Mouse (Mus musculus): ENCODE measurements around the gene Ddhd1.

DNA sequence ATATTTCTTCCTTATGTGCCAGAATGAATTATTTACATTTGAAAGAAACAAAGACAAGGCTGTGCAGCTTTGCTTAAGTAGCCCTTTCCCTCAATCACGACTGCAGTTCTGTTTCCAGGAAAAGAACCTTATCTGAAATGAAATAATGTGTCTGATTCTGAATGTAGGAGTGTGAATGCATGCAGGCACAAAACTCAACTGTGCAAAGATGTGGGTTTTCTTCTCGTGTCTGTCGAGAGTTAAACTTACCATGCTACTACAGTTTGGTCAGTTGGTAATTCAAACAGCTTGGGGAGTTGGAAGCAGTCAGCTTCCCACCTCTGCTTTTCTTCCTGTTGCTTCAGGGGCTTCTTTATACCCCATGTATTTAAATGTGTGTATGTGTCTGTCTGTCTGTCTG lies 40.9 kb upstream of the Ddhd1 start:
- TF ChIP-seq POLR2A (IDR thresholded peaks at IDR 0.05; ENCODE audit: borderline replicate concordance, extremely low read depth, insufficient read depth, insufficient read length, poor library complexity, severe bottlenecking) (no peak), CTCF (IDR thresholded peaks at IDR 0.05; ENCODE audit: borderline replicate concordance, extremely low read depth, insufficient read depth, insufficient read length) (no peak)
